Mouse (Mus musculus): Measurements from ENCODE around the gene Atp13a4. TPM values are rescaled to one million over a fixed set of nuclear protein-coding genes. Genes with fewer than 3 reads are reported as not detected.

The Atp13a4 gene
- polyA plus RNA-seq, 1 experiment from 2014 or later: 4.0 TPM

- Histone ChIP-seq H3K9me3 (replicated peaks) (no peaks in the 10 kb centered on the region), H3K4me2 (replicated peaks) (no peak overlapping the region), H3K4me1 (no peaks in the 10 kb centered on the region), H3K27me3 (no peaks in the 10 kb centered on the region), H3K4me3 (replicated peaks) (no peak overlapping the region), H3K36me3 (no peaks in the 10 kb centered on the region), H3K9ac (no peak overlapping the region), H3K27ac (replicated peaks) (no peak overlapping the region)
- no peak for ATAC-seq (ENCODE audit: insufficient number of reproducible peaks, low FRiP score, low TSS enrichment, low read depth)
- WGBS: 74% methylated on average over 15 of the region's 15 CpGs
These were observed 8.1 kb downstream of the Atp13a4 start for GRCm38 (mm10) chr16:29536411-29537204.

DNA sequence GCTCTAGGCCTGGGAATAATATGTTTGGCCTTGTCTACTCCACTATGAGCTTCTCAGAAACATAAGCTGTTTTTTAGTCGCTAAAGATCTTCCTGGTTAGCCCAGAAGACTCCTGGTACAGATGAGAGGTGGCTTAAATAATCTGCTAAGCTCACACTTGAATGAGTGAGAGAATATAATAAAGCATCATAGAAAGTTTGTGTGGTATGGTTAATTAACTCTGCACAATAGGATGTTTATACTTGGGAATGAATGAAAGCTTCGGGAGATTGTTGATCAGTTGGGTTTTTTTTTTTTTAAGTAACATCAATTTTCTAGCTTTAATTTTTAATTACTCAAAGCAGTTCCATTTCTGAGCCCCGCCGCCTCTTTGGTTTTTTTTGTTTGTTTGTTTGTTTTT lies 8.8 kb downstream of the Atp13a4 start:
- H3K9me3 ChIP-seq (replicated peaks): no peaks in the 10 kb centered on the region
- no peak overlapping the region for H3K4me3 ChIP-seq (replicated peaks)
- no peak for ATAC-seq (ENCODE audit: insufficient number of reproducible peaks, low FRiP score, low TSS enrichment, low read depth)
- H3K27ac ChIP-seq (replicated peaks): no peak overlapping the region
- H3K4me1 ChIP-seq: no peaks in the 10 kb centered on the region
- H3K27me3 ChIP-seq: no peaks in the 10 kb centered on the region
- H3K9ac ChIP-seq: no peak overlapping the region
- no peaks in the 10 kb centered on the region for H3K36me3 ChIP-seq
- H3K4me2 ChIP-seq (replicated peaks): no peak overlapping the region
- WGBS: 88% methylated on average over 4 of the region's 4 CpGs

GRCm38 (mm10) chr16:29533641-29534040 lies 11.0 kb downstream of the Atp13a4 start:
- no peak overlapping the region for H3K4me2 ChIP-seq (replicated peaks)
- no peaks in the 10 kb centered on the region for H3K27me3 ChIP-seq
- no peak for ATAC-seq (ENCODE audit: insufficient number of reproducible peaks, low FRiP score, low TSS enrichment, low read depth)
- H3K4me3 ChIP-seq (replicated peaks): no peak overlapping the region
- H3K36me3 ChIP-seq: no peaks in the 10 kb centered on the region
- 76% methylated on average over 6 of the region's 6 CpGs for WGBS
- no peak overlapping the region for H3K9ac ChIP-seq
- no peaks in the 10 kb centered on the region for H3K9me3 ChIP-seq (replicated peaks)
- no peak overlapping the region for H3K27ac ChIP-seq (replicated peaks)
- H3K4me1 ChIP-seq: no peaks in the 10 kb centered on the region

DNA sequence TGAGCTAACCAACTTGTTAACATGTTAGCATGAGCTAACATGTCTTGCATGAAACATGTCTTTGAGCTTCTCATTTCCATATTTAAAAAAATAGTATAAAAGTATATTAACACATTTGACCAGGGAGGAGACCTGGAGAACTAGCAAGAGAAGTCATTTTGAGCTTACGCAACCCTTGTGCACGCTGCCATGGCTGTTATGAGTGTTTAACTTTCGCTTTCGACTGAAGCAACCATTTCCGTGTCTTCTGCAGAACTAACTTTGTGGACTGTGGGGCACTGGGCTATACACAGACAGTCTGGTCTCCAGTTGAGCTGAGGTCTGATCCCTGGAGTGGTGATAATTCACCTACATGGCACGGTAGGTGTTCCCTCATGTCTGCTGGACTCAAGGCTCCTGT lies 17.6 kb downstream of the Atp13a4 start:
- no peak for ATAC-seq (ENCODE audit: insufficient number of reproducible peaks, low FRiP score, low TSS enrichment, low read depth)
- H3K9ac ChIP-seq: no peak overlapping the region
- no peak overlapping the region for H3K4me2 ChIP-seq (replicated peaks)
- WGBS: 82% methylated on average over 6 of the region's 6 CpGs
- H3K27ac ChIP-seq (replicated peaks): no peak overlapping the region
- no peaks in the 10 kb centered on the region for H3K9me3 ChIP-seq (replicated peaks)
- H3K4me1 ChIP-seq: no peaks in the 10 kb centered on the region
- H3K36me3 ChIP-seq: no peaks in the 10 kb centered on the region
- no peak overlapping the region for H3K4me3 ChIP-seq (replicated peaks)
- H3K27me3 ChIP-seq: no peaks in the 10 kb centered on the region

- no peaks in the 10 kb centered on the region for H3K36me3 ChIP-seq
- H3K4me2 ChIP-seq (replicated peaks): no peak overlapping the region
- no peaks in the 10 kb centered on the region for H3K27me3 ChIP-seq
- ATAC-seq (ENCODE audit: insufficient number of reproducible peaks, low FRiP score, low TSS enrichment, low read depth): no peak
- WGBS: 81% methylated on average over 8 of the region's 8 CpGs
- no peaks in the 10 kb centered on the region for H3K9me3 ChIP-seq (replicated peaks)
- H3K9ac ChIP-seq: no peak overlapping the region
- H3K4me1 ChIP-seq: no peaks in the 10 kb centered on the region
- no peak overlapping the region for H3K27ac ChIP-seq (replicated peaks)
- no peak overlapping the region for H3K4me3 ChIP-seq (replicated peaks)
These were observed 18.1 kb downstream of the Atp13a4 start for GRCm38 (mm10) chr16:29526585-29526984.

DNA sequence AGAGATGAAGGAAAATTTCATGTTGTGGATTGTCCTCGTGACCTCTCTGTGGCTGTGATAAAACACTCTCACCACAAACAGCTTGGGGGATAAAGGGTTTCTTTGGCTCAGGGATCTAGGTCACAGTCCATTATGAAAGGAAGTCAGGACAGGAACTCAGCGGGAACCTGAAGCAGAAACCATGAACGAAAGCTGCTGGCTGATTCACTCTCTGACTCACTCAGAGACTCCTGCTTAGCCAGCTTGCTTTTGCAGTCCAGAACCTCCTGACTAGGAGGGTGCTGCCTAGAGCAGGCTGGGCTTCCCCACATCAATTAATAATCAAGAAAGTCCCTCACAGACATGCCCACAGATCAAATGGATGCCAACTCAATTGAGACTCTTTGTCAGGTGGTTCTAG lies 32.2 kb downstream of the Atp13a4 start:
- Histone ChIP-seq H3K4me3 (replicated peaks) (no peak overlapping the region), H3K9ac (no peak overlapping the region), H3K9me3 (replicated peaks) (no peaks in the 10 kb centered on the region), H3K36me3 (no peaks in the 10 kb centered on the region), H3K4me1 (no peaks in the 10 kb centered on the region), H3K4me2 (replicated peaks) (no peak overlapping the region), H3K27ac (replicated peaks) (no peak overlapping the region), H3K27me3 (no peaks in the 10 kb centered on the region)
- ATAC-seq (ENCODE audit: insufficient number of reproducible peaks, low FRiP score, low TSS enrichment, low read depth): no peak
- WGBS: 66% methylated on average over 3 of the region's 3 CpGs

DNA sequence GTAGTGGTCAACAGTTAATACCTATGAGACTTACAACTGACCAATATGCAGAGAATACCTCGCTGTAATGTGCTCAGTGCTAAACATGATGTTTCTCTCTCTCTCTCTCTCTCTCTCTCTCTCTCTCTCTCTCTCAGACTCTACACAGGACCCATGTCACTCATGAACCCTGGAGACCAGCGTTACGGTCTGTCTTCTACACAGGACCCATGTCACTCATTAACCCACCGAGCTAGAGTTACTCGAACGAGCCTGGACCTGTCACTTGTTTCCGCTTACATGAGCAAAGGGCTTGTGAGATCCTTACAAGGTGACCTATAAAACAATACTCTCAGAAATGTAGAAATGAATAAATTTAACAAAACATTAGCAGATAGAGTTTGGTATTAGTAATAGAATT lies 33.9 kb downstream of the Atp13a4 start:
- WGBS: 77% methylated on average over 7 of the region's 7 CpGs
- no peaks in the 10 kb centered on the region for H3K36me3 ChIP-seq
- no peaks in the 10 kb centered on the region for H3K9me3 ChIP-seq (replicated peaks)
- no peak overlapping the region for H3K27ac ChIP-seq (replicated peaks)
- no peak for ATAC-seq (ENCODE audit: insufficient number of reproducible peaks, low FRiP score, low TSS enrichment, low read depth)
- H3K4me3 ChIP-seq (replicated peaks): no peak overlapping the region
- no peak overlapping the region for H3K4me2 ChIP-seq (replicated peaks)
- H3K4me1 ChIP-seq: no peaks in the 10 kb centered on the region
- H3K27me3 ChIP-seq: no peaks in the 10 kb centered on the region
- H3K9ac ChIP-seq: no peak overlapping the region

DNA sequence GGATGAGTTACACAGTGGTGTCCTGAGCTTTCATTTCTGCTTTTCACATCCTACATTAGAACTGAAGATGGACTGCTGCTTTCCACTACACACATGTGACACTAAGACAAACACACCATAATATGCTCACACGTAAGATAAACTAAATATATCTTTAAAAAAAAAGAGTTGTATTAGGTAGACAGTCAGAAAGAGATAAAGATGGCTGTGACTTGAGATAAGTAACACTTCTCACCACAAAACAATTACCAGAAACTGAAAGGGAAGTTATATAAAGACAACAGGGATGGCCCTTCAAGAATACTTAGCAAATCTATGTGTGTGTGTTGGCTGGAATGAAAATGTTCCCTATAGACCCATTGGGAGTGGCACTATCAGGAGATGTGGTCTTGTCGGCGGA lies 34.8 kb downstream of the Atp13a4 start:
- 80% methylated on average over 3 of the region's 3 CpGs for WGBS

GRCm38 (mm10) chr16:29504671-29505070 lies 40.0 kb downstream of the Atp13a4 start:
- Histone ChIP-seq H3K4me3 (replicated peaks) (no peak overlapping the region), H3K9me3 (replicated peaks) (no peaks in the 10 kb centered on the region), H3K4me1 (no peaks in the 10 kb centered on the region), H3K36me3 (no peaks in the 10 kb centered on the region), H3K4me2 (replicated peaks) (no peak overlapping the region), H3K27ac (replicated peaks) (no peak overlapping the region), H3K27me3 (no peaks in the 10 kb centered on the region), H3K9ac (no peak overlapping the region)
- WGBS: 63% methylated on average over 4 of the region's 4 CpGs
- no peak for ATAC-seq (ENCODE audit: insufficient number of reproducible peaks, low FRiP score, low TSS enrichment, low read depth)

More for the DNA sequence above, 34.8 kb downstream of the Atp13a4 start:
- no peak overlapping the region for H3K4me2 ChIP-seq (replicated peaks)
- no peaks in the 10 kb centered on the region for H3K9me3 ChIP-seq (replicated peaks)
- H3K27ac ChIP-seq (replicated peaks): no peak overlapping the region
- no peak for ATAC-seq (ENCODE audit: insufficient number of reproducible peaks, low FRiP score, low TSS enrichment, low read depth)
- no peak overlapping the region for H3K4me3 ChIP-seq (replicated peaks)
- H3K36me3 ChIP-seq: no peaks in the 10 kb centered on the region
- no peaks in the 10 kb centered on the region for H3K27me3 ChIP-seq
- no peak overlapping the region for H3K9ac ChIP-seq
- H3K4me1 ChIP-seq: no peaks in the 10 kb centered on the region

DNA sequence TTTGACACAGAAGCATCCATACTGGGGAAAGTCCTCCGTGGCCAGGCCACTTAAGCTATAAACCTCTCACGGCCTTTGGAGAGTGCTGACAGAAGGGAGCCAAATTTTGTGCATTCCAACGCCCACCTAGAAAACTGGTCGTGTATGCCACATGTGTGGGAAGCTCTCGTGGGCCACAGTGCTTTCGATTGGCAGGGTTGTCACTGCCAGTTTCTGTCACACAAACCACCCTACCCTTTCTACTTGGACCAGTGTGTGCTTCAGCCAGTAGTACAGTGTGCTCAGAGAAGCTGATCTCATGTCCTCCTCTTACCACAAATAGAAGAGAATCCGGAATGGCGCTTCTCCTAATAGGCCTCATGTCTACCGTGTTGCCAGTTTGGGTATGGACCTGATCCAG lies 40.5 kb downstream of the Atp13a4 start:
- H3K27me3 ChIP-seq: no peaks in the 10 kb centered on the region
- H3K4me3 ChIP-seq (replicated peaks): no peak overlapping the region
- H3K4me2 ChIP-seq (replicated peaks): no peak overlapping the region
- H3K36me3 ChIP-seq: no peaks in the 10 kb centered on the region
- no peak overlapping the region for H3K27ac ChIP-seq (replicated peaks)
- no peak overlapping the region for H3K9ac ChIP-seq
- WGBS: 70% methylated on average over 9 of the region's 9 CpGs
- ATAC-seq (ENCODE audit: insufficient number of reproducible peaks, low FRiP score, low TSS enrichment, low read depth): no peak
- H3K4me1 ChIP-seq: no peaks in the 10 kb centered on the region
- no peaks in the 10 kb centered on the region for H3K9me3 ChIP-seq (replicated peaks)

DNA sequence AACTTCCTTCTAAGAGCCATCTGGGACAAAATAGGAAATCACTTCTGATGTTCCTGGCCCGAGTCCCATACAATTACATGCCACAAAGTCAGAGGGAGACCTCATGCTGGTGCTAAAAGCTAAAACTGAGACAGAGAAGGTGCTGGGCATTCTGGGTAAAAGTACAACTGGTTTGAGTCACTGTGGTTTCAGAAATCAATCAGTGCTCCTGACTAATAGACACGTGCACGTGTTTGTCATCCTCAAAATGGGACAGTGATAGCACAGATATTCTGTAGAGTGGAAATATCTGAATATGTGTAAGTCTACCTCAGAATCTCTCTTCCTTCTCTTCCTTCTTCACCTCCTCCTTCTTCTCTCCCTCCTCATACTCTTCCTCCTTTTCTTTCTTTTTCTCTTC lies 53.6 kb downstream of the Atp13a4 start:
- Histone ChIP-seq H3K4me1 (no peaks in the 10 kb centered on the region), H3K27ac (replicated peaks) (no peak overlapping the region), H3K36me3 (no peaks in the 10 kb centered on the region), H3K9me3 (replicated peaks) (no peaks in the 10 kb centered on the region), H3K4me3 (replicated peaks) (no peak overlapping the region), H3K4me2 (replicated peaks) (no peak overlapping the region), H3K9ac (no peak overlapping the region), H3K27me3 (no peaks in the 10 kb centered on the region)
- WGBS: 62% methylated on average over 3 of the region's 3 CpGs
- no peak for ATAC-seq (ENCODE audit: insufficient number of reproducible peaks, low FRiP score, low TSS enrichment, low read depth)

DNA sequence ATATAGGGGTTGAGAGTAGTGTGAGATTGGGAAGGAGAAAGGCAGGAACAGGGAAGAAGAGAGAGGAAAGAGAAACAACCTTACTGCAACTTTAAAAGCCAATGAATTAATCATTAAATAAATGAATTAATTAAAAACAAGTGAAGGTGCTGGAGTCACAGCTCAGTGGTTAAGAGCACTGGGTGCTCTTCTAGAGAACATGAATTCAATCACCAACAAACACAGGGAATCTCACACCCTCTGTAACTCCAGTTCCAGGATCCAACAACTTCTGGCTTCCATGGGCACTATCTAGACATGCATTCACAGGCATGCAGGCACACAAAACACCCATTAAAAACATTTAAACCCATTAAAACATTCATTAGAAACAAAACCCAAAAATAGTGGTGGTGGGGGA lies 63.2 kb downstream of the Atp13a4 start:
- Histone ChIP-seq H3K27me3 (no peaks in the 10 kb centered on the region), H3K4me2 (replicated peaks) (no peak overlapping the region), H3K9ac (no peak overlapping the region), H3K4me3 (replicated peaks) (no peak overlapping the region), H3K4me1 (no peaks in the 10 kb centered on the region), H3K36me3 (no peaks in the 10 kb centered on the region), H3K9me3 (replicated peaks) (no peaks in the 10 kb centered on the region), H3K27ac (replicated peaks) (no peak overlapping the region)
- no peak for ATAC-seq (ENCODE audit: insufficient number of reproducible peaks, low FRiP score, low TSS enrichment, low read depth)
